Mouse (Mus musculus): ENCODE measurements at regions not wholly inside any gene's neighbourhood (a gene's known extent, or its start where the extent isn't known, plus 50 kb on each side); places are given as distances from the start of the nearest gene placed in this dataset.

- DNase-seq = no peak
Observed at GRCm38 (mm10) chr11:112889760-112890159, 107.7 kb downstream of the Sox9 start.

- DNase-seq = no peak
Observed at GRCm38 (mm10) chr11:112897597-112897996, 115.6 kb downstream of the Sox9 start.

- DNase-seq = no peak
Observed at GRCm38 (mm10) chr11:112902618-112903017, 120.6 kb downstream of the Sox9 start.

GRCm38 (mm10) chr11:112910309-112910708 lies 128.3 kb downstream of the Sox9 start:
- no peak for DNase-seq

- DNase-seq = no peak
Observed at GRCm38 (mm10) chr11:112912875-112913274, 130.9 kb downstream of the Sox9 start.

- no peak for DNase-seq
Observed at GRCm38 (mm10) chr11:112916923-112917322, 134.9 kb downstream of the Sox9 start.

- no peak for DNase-seq
Observed at GRCm38 (mm10) chr11:112920131-112920530, 138.1 kb downstream of the Sox9 start.

- no peak for DNase-seq
Observed at GRCm38 (mm10) chr11:112924577-112924976, 142.6 kb downstream of the Sox9 start.

GRCm38 (mm10) chr11:112925140-112925539 lies 143.1 kb downstream of the Sox9 start:
- no peak for DNase-seq

GRCm38 (mm10) chr11:112926330-112927025 lies 144.5 kb downstream of the Sox9 start:
- DNase-seq = peak; percentile 24

- no peak for DNase-seq
Observed at GRCm38 (mm10) chr11:112930186-112930808, 148.3 kb downstream of the Sox9 start.

- DNase-seq = no peak
Observed at GRCm38 (mm10) chr11:112938035-112938434, 156.0 kb downstream of the Sox9 start.

- no peak for DNase-seq
Observed at GRCm38 (mm10) chr11:112951421-112951820, 169.4 kb downstream of the Sox9 start.

GRCm38 (mm10) chr11:112952356-112952755 lies 170.3 kb downstream of the Sox9 start:
- no peak for DNase-seq

- peak; percentile 3 for DNase-seq
Observed at GRCm38 (mm10) chr11:112953491-112953890, 171.5 kb downstream of the Sox9 start.

- DNase-seq = no peak
Observed at GRCm38 (mm10) chr11:112956748-112957440, 174.9 kb downstream of the Sox9 start.

GRCm38 (mm10) chr11:112959609-112960008 lies 177.6 kb downstream of the Sox9 start:
- DNase-seq = no peak

- DNase-seq = no peak
Observed at GRCm38 (mm10) chr11:112973286-112973685, 191.3 kb downstream of the Sox9 start.

GRCm38 (mm10) chr11:112974893-112975292 lies 192.9 kb downstream of the Sox9 start:
- no peak for DNase-seq

- no peak for DNase-seq
Observed at GRCm38 (mm10) chr11:112976914-112977785, 195.1 kb downstream of the Sox9 start.

GRCm38 (mm10) chr11:112978884-112979283 lies 196.9 kb downstream of the Sox9 start:
- DNase-seq = no peak

- DNase-seq = no peak
Observed at GRCm38 (mm10) chr11:112979413-112979812, 197.4 kb downstream of the Sox9 start.

All from lung, postnatal 14 days (tissue).